Mouse (Mus musculus) heart, postnatal 0 days (tissue): ENCODE measurements around the gene Klf3.

Experiments
- CTCF ChIP-seq: IDR thresholded peaks from 2 replicates; pipeline ENCODE4 v1.5.1; 2016; ENCODE audit warnings: antibody characterized with exemption, control low read depth, low read depth
- EP300 ChIP-seq: IDR thresholded peaks from 2 replicates; pipeline ENCODE4 v1.6.1; 2016; ENCODE audit warnings: antibody characterized with exemption, low read depth

DNA sequence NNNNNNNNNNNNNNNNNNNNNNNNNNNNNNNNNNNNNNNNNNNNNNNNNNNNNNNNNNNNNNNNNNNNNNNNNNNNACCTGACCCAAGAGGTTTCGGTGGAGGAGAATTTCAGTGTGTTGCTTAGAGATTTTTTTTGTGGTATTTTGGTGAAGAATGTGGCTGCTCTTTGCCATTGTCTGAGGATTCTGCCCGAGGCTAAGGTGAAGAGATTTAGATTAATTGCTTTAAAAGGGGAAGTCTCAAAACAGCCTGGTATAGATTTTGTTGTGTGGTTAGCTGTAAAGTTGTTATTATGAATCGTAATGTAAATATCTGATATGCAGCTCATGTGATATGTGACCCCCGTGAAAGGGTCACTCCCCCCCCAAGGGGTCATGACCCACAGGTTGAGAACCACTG is 5.0 kb upstream of the Klf3 start:
- TF ChIP-seq CTCF (no peak), EP300 (no peak)
